Mouse (Mus musculus) midbrain, embryonic 10.5 days (tissue): ENCODE measurements at regions not wholly inside any gene's neighbourhood (a gene's known extent, or its start where the extent isn't known, plus 50 kb on each side); places are given as distances from the start of the nearest gene placed in this dataset.

Experiments
- DNase-seq: peaks from one replicate; pipeline ENCODE4 v3.0.0-alpha.2; 2017; ENCODE audit warnings: low spot score
- H3K27ac ChIP-seq: fragments of 300-500 bp; sonication (generic); replicated peaks from 2 replicates; pipeline ENCODE4 v1.5.1; 2016; ENCODE audit warnings: mild to moderate bottlenecking
- H3K27me3 ChIP-seq: fragments of 300-500 bp; sonication (generic); 2 replicates; pipeline ENCODE4 v1.6.1; 2016; ENCODE audit warnings: low read depth, mild to moderate bottlenecking; ENCODE audit not compliant: poor library complexity, severe bottlenecking
- H3K36me3 ChIP-seq: fragments of 300-500 bp; sonication (generic); 2 replicates; pipeline ENCODE4 v1.6.1; 2016; ENCODE audit warnings: mild to moderate bottlenecking, moderate library complexity
- H3K4me1 ChIP-seq: fragments of 300-500 bp; sonication (generic); 2 replicates; pipeline ENCODE4 v1.6.1; 2016
- H3K4me3 ChIP-seq: fragments of 300-500 bp; sonication (generic); 2 replicates; pipeline ENCODE4 v1.5.1; 2016; ENCODE audit warnings: mild to moderate bottlenecking, moderate library complexity
- H3K9me3 ChIP-seq: fragments of 300-500 bp; sonication (generic); replicated peaks from 2 replicates; pipeline ENCODE4 v1.6.1; 2016; ENCODE audit warnings: mild to moderate bottlenecking
- WGBS: fragments of 180-500 bp; shearing (Covaris S2); methylation state at CpG from one replicate; pipeline ENCODE4 v1.1.7; 2016; 5-methylcytosine and 5-hydroxymethylcytosine counted together

DNA sequence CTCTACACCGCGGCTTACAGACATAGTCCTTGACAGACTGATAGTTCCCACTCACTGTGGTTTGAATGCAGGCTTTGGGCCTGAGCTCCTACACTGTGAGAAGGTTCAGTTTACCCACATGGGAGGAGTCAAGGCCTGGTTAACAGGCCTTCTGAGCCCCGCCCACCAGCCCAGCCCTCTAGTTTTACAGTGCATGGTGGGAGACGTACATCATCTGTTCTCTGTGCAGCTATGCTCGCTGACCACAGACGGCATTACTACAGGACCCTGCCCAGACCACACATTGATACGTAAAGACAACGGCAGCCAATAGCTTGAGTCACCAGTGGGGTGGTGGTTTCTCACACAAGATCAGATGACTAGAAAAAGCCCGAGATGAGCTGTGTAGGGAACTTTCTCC is 431.0 kb downstream of the Tbc1d22a start:
- Histone ChIP-seq H3K4me3 (no peak overlapping the region), H3K9me3 (no peaks in the 10 kb centered on the region), H3K36me3 (no peaks in the 10 kb centered on the region), H3K27ac (no peak overlapping the region), H3K4me1 (peaks cover 3% of the 10 kb centered on the region; the same call in 1 of the 2 replicates), H3K27me3 (no peaks in the 10 kb centered on the region)
- WGBS, result 79% methylated on average over 9 of the region's 9 CpGs
- DNase-seq, result no peak

DNA sequence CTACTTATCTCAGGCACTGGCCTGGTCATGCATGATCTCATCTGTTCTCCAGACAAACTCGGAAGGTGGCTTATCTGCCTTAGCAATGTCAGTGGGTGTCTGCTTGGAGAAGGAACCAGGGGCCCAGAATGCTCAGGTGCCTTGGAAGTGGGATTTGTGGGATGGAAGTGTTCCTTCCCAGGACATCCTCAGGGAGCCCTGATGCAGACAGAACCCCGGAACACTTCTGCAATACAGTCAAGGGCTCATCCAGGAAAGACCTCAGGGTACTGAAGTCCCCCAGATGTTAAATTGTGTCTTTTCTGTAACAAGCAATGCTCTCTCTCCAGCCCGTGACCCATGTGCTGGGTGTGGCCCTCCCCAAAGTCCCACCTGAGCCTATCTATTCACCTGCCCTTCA is 433.9 kb downstream of the Tbc1d22a start:
- 84% methylated on average over 3 of the region's 3 CpGs for WGBS
- H3K9me3 ChIP-seq, result no peaks in the 10 kb centered on the region; the same call in 1 of the 2 replicates
- no peak overlapping the region for H3K4me3 ChIP-seq
- H3K27me3 ChIP-seq, result no peaks in the 10 kb centered on the region
- no peak overlapping the region for H3K27ac ChIP-seq
- no peak for DNase-seq
- no peaks in the 10 kb centered on the region for H3K36me3 ChIP-seq
- no peaks in the 10 kb centered on the region for H3K4me1 ChIP-seq

DNA sequence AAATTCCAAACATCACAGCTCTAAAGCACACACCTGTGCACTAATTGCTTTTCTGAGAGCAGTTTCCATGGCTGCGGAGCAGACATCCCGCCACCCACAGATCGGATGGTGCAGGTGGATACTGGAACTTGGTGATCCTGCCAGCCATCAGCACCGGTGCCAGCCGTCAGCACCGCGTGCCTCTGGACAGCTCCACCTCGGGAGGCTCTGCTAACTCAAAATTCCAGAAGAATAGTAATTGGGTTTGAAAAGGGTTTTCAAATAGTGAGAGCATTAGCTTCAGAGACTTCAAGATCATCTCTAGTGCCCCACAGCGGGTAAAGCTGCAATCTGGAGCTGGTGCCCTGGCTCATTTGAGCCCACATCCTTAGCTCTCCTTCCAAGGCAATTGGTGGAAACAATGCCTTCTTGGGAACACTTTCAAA is 458.8 kb downstream of the Tbc1d22a start:
- H3K36me3 ChIP-seq, result no peaks in the 10 kb centered on the region
- H3K27me3 ChIP-seq, result no peaks in the 10 kb centered on the region
- no peaks in the 10 kb centered on the region for H3K9me3 ChIP-seq
- H3K4me3 ChIP-seq, result no peak overlapping the region
- no peak overlapping the region for H3K27ac ChIP-seq
- DNase-seq, result peak; percentile 21
- peaks cover 1% of the 10 kb centered on the region for H3K4me1 ChIP-seq
- WGBS, result 36% methylated on average over 9 of the region's 9 CpGs

DNA sequence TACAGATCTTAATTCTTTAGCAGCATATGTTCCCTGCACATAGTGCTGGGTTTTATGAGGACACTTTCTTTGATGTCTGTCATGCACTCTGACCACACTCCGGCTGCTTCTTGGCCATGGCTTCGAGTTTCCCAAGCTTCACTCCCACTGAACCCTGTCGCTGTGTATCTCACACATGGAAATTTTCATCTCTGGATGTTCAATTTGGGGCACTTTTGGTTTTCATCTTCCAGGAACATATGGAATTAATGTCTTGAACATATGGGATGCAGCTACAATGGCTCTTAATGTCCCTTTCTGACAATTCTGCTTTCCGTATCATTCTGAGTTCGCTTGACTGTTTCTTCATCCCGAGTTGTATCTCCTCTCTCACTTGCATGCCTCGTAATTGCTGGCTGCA is 462.8 kb downstream of the Tbc1d22a start:
- no peaks in the 10 kb centered on the region for H3K27me3 ChIP-seq
- H3K4me1 ChIP-seq, result no peaks in the 10 kb centered on the region
- no peak overlapping the region for H3K27ac ChIP-seq
- WGBS, result 92% methylated on average over 7 of the region's 7 CpGs
- no peaks in the 10 kb centered on the region for H3K9me3 ChIP-seq
- no peak overlapping the region for H3K4me3 ChIP-seq
- no peaks in the 10 kb centered on the region for H3K36me3 ChIP-seq
- DNase-seq, result no peak

DNA sequence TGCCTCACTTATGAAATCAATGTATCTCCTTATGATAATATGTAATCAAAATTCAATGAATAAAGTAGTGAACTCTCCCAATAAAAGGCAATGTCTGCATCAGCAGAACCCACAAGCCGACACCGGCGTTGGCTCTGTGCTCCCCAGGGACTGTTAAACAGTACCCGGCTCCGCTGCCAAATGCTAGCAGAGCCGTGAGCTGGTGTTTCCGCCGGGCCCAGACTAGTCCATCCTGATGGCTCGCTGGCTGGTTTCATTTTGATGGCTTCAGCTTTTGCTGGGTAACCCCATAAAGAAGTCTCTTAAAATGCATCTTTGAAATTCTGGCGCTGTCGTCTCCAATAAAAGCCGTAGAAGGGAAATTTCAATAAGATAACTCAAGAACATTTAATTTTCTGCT is 468.8 kb downstream of the Tbc1d22a start:
- Histone ChIP-seq H3K27me3 (no peaks in the 10 kb centered on the region), H3K4me1 (no peaks in the 10 kb centered on the region), H3K36me3 (no peaks in the 10 kb centered on the region), H3K27ac (no peak overlapping the region), H3K4me3 (no peak overlapping the region), H3K9me3 (no peaks in the 10 kb centered on the region)
- DNase-seq, result no peak
- WGBS, result 91% methylated on average over 12 of the region's 12 CpGs

DNA sequence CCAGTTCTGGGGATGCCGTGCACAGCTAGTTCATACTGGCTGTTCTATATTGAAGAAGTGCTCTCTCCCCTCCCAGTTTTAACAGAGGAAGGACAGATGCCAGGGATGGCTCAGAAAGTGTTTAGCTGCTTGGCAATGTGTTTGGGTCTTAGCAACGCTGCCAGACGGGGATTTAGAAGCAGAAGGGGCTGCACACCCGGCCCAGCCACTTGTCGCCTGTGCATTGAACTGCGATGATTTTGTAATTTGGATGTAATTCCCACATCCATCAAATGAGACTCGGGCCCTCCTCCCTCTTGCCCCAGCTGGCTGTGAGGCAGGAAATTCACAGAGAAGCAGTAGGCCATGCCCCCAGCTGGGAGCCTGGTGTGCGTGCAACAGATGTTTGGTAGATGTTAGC is 475.4 kb downstream of the Tbc1d22a start:
- Histone ChIP-seq H3K4me3 (no peak overlapping the region), H3K27ac (no peak overlapping the region), H3K4me1 (no peaks in the 10 kb centered on the region), H3K9me3 (no peaks in the 10 kb centered on the region), H3K36me3 (no peaks in the 10 kb centered on the region), H3K27me3 (no peaks in the 10 kb centered on the region)
- DNase-seq, result no peak
- WGBS, result 84% methylated on average over 8 of the region's 8 CpGs

DNA sequence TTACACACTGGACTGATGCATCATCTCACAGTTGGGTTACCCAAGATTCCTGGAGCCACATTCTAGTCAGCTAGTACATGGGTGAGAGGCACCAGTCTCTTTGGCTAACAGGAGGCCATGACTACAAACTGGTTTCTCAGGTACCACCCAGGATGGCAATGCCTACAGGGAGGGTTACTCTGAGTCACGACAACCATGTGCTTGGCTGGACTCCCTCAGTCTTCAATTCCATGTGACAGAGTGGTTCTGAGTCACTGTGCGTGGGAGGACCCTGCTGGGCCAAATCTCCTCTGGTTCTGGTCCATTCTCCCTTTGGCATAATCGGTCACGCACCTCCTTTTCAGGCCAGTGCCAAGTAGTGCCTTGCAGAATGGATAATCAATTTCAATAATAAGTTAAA is 482.5 kb downstream of the Tbc1d22a start:
- WGBS, result 76% methylated on average over 4 of the region's 4 CpGs
- no peak for DNase-seq
- no peaks in the 10 kb centered on the region for H3K36me3 ChIP-seq

DNA sequence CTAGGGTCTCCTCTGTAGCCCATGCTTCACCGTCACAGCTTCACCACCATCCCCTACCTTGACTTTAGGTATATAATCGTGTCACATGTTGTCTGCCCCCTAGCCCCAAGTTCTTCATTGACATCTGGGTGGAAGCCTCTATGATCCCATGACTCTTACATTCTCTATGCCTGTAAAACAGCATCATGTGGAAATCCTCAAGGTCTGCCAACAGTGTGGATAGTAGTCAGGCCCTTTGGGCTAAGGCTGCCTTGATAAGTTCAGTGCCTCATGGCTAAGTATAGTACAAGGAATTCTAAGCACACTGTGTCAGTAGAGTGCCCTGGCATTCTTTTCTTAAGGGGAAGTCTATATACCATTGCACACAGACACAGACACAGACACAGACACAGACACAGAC is 496.2 kb downstream of the Tbc1d22a start:
- Histone ChIP-seq H3K36me3 (no peaks in the 10 kb centered on the region), H3K4me3 (no peak overlapping the region), H3K4me1 (no peaks in the 10 kb centered on the region), H3K27ac (no peak overlapping the region), H3K9me3 (no peaks in the 10 kb centered on the region), H3K27me3 (no peaks in the 10 kb centered on the region)
- DNase-seq, result no peak
- 88% methylated on average over 2 of the region's 2 CpGs for WGBS

More for the DNA sequence above, 482.5 kb downstream of the Tbc1d22a start:
- H3K27me3 ChIP-seq, result no peaks in the 10 kb centered on the region
- H3K4me3 ChIP-seq, result no peak overlapping the region
- no peak overlapping the region for H3K27ac ChIP-seq
- no peaks in the 10 kb centered on the region for H3K9me3 ChIP-seq
- H3K4me1 ChIP-seq, result no peaks in the 10 kb centered on the region

DNA sequence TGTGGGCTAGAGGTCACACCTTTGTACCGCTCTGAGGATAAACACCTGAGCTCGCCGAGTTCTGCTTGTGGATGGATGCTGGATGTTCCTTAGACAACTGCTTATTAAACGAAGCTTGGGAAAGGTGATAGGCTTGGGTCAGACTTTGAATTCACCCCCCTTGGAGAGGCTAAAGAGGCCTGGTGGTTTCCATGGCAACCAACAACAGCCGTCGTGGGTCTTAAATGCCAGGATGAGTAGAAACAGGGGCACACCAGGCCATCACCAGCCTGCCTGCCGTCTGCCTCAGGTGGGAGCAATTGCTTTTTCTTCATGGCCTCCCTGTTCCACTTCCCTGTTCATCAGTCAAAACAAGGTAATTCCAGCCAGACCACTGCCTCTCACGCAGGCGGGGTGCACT is 504.1 kb downstream of the Tbc1d22a start:
- Histone ChIP-seq H3K4me3 (no peak overlapping the region), H3K27ac (no peak overlapping the region), H3K36me3 (no peaks in the 10 kb centered on the region), H3K9me3 (peaks cover 7% of the 10 kb centered on the region; the same call in 1 of the 2 replicates), H3K27me3 (no peaks in the 10 kb centered on the region), H3K4me1 (peaks cover 8% of the 10 kb centered on the region)
- DNase-seq, result no peak
- 53% methylated on average over 9 of the region's 9 CpGs for WGBS

DNA sequence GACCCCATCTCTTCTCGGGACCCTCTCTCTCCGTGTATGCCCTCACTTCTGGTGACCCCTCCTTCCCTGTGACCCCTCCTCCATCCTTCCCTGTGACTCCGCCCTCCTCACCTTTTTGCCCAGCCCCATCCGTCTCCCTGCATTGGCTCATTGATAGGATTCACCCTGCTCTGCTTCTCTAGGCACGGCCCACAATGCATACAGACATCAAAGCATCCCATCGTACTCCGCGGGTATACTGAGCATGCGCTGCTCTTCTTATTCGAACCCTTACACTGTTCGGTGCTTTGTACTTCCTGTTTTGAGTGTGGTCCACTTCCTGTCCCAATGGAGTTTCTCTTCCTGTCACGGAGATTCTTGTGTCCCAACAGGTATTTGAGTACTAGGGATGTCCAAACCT is 504.8 kb downstream of the Tbc1d22a start:
- WGBS, result 86% methylated on average over 12 of the region's 12 CpGs
- DNase-seq, result no peak
- peaks cover 7% of the 10 kb centered on the region; the same call in 1 of the 2 replicates for H3K9me3 ChIP-seq
- no peaks in the 10 kb centered on the region for H3K36me3 ChIP-seq
- H3K27ac ChIP-seq, result no peak overlapping the region
- no peaks in the 10 kb centered on the region for H3K27me3 ChIP-seq
- peaks cover 8% of the 10 kb centered on the region for H3K4me1 ChIP-seq
- no peak overlapping the region for H3K4me3 ChIP-seq

DNA sequence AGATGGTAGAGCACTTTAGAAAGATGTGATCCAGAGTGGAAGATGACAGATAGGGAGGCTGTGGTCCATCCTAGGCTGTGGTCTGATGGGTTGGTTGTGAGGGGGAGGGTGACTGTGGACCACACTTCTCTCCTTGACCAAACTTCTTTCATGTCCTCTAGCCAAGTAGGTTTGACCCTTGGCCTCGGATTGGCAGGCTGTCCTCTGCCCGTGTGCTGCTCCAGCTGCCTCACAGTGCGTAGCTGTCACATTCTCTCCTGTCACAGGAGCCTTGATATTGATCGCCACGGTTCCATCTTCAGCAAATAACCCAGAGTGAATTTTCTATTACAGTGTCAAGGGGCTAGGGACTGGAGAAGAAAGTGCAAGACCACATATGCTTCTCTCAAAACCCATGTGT is 506.9 kb downstream of the Tbc1d22a start:
- no peaks in the 10 kb centered on the region for H3K27me3 ChIP-seq
- no peak overlapping the region for H3K4me3 ChIP-seq
- no peaks in the 10 kb centered on the region for H3K36me3 ChIP-seq
- 79% methylated on average over 5 of the region's 5 CpGs for WGBS
- no peak for DNase-seq
- H3K4me1 ChIP-seq, result peaks cover 8% of the 10 kb centered on the region
- peaks cover 7% of the 10 kb centered on the region; the same call in 1 of the 2 replicates for H3K9me3 ChIP-seq
- no peak overlapping the region for H3K27ac ChIP-seq

DNA sequence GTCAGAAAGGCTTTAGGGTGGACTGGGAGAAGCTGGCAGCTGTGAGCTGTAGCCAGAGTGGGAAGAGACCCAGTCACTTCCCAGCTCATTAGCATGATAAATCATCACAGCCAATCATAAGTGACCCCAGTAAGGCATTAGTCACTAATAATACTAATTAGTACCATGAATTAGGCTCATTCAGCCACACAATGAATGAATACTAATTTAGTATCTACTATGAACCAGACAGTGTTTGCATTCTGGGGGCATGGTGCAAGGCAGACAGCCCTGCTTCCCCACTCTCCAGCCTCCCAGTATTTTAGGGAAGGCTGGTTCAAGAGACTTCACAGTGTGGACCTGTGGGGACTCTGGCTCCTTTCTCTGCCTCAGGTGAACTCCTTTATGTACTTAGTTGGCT is 523.7 kb downstream of the Tbc1d22a start:
- DNase-seq, result no peak
- H3K27ac ChIP-seq, result no peak overlapping the region
- no peak overlapping the region for H3K4me3 ChIP-seq
- H3K36me3 ChIP-seq, result no peaks in the 10 kb centered on the region
- H3K4me1 ChIP-seq, result no peaks in the 10 kb centered on the region
- H3K27me3 ChIP-seq, result no peaks in the 10 kb centered on the region
- no peaks in the 10 kb centered on the region for H3K9me3 ChIP-seq

DNA sequence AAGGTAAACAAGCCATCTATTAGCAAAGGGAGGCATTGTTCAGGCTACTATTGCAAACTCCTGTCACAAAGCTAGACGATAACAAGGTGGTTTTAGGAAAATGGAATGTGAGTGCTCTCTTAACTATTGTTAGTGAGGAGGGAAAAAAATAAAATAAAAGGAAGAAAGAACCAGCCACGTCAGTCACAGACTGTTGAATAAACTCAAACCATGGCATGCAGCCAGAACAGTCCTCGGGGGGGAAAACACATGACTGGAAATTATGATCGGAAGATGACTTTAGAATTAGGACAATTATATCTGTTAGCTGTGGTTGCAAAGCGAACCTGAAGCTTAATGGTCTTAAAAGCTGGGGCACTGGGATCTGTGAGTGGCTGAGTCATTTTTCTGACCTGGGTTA is 524.1 kb downstream of the Tbc1d22a start:
- no peaks in the 10 kb centered on the region for H3K36me3 ChIP-seq
- no peak for DNase-seq

DNA sequence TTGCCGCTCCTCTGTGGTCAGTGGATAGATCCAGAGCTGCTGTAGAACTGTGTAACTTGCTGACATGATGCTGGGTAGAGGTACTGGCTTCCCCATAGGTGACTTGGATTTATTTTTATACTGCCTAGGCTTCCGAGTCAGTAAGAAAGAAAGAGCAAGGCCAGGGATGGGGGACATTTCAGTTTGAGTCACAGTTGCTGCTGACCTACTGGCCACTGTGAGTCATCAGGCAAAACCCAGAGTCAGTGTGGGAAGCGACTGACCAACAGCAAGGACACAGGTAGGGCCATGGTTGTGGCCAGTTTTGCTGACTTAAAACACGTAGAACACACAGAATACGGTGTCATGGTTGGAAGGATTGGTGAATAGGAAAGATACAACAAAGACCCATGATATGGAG is 524.5 kb downstream of the Tbc1d22a start:
- Histone ChIP-seq H3K4me1 (no peaks in the 10 kb centered on the region), H3K36me3 (no peaks in the 10 kb centered on the region), H3K4me3 (no peak overlapping the region), H3K27ac (no peak overlapping the region), H3K9me3 (no peaks in the 10 kb centered on the region), H3K27me3 (no peaks in the 10 kb centered on the region)
- no peak for DNase-seq
- WGBS, result 91% methylated on average over 5 of the region's 5 CpGs

More for the DNA sequence above, 524.1 kb downstream of the Tbc1d22a start:
- H3K27ac ChIP-seq, result no peak overlapping the region
- no peaks in the 10 kb centered on the region for H3K9me3 ChIP-seq
- H3K4me3 ChIP-seq, result no peak overlapping the region
- no peaks in the 10 kb centered on the region for H3K4me1 ChIP-seq
- no peaks in the 10 kb centered on the region for H3K27me3 ChIP-seq
- WGBS, result 85% methylated on average over 5 of the region's 5 CpGs
